Mouse (Mus musculus) heart, postnatal 14 days (tissue): Measurements from ENCODE around the gene Prss48. TPM values are rescaled to one million over a fixed set of nuclear protein-coding genes. Genes with fewer than 3 reads are reported as not detected.

Source experiments
- DNase-seq, 2 experiments: peaks; one replicate each; pipeline ENCODE4 v3.0.0; 2021 to 2022
- intact Hi-C: fragments of 180-260 bp; cut with DNase I; formaldehyde crosslinking; loops from one replicate; pipeline ENCODE4 v1.15.1; 2025
- long read RNA-seq, 2 experiments: library from polyadenylated mRNA; stranded (forward); transcript quantifications; one replicate each; pipeline ENCODE4 v2.0.0; 2021
- total RNA-seq, 2 experiments: library from RNA; stranded (reverse); gene quantifications; 2 replicates each; pipeline ENCODE4 v1.2.3; 2021

Prss48 gene
- total RNA-seq = not detected
- long read RNA-seq, experiment 1 = 0 reads
- long read RNA-seq, experiment 2 = 0 reads

GRCm38 (mm10) chr3:86002423-86002822 lies at the start of gene Prss48:
Prss48 (minus strand) TSS chr3:86002491.
- peak; percentile 11 to 12 for DNase-seq
- intact Hi-C loops = no loop called here

DNA sequence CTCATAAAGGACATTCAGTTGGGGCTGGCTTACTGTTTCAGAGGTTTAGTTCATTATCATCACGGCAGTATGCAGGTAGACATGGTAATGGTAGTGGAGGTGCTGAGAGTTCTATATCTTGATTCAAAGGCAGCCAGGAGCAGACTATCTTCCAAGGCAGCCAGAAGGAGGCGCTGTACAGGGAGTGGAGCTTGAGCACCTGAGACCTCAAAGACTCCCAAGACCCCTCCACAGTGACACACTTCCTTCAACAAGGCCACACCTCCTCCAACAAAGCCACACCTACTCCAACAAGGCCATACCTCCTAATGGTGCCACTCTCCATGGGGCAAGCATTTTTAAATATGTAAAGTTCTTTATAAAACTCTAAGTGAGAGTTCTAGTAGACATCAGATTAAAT lies 46.8 kb upstream of the Prss48 start:
- no peak for DNase-seq
- intact Hi-C loops = no loop called here

- DNase-seq = no peak
- intact Hi-C loops = no loop called here
Measured at GRCm38 (mm10) chr3:86047686-86048408, 45.6 kb upstream of the Prss48 start.

DNA sequence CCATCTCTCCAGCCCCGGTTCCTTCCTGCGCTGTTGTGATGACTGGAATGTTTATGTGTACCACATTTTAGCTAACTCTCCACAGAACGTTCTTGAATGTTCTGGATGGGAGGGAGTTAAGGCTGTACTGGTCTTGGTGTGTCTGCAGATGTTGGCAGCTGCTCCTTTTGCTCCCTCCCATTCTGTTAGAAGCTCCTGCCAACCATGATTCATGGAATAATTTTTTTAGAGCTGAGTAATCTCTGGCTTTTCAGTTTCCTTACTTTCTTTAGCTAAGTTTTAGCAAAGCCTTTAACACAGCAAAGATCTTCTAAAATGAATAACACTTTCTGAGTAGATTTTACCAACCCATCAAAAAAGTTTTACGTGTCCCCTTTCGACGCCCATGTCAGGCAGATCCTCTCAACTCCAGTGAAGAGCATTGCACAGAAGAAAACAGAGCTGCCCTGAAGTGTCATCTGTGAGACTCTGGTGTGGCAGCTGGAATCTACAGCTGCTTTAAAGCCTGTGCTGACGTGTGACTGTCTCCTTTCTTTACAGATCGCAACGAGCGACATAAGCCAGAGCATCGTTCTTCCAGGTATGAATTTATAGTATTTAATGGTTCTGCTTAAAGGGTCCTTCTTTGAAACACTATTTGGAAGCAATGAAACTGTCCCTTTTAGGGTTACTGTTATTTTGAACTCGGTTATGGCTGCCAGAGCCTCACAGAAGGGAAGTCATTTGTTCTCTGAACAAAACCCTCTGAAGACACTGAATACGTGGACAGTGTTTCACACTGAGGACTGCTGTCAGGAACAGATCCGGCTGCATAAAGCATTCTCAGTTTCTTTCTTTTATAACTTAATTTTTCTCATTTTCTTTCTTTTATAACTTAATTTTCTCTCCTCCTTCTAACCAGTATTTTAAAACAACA lies 38.3 kb upstream of the Prss48 start:
- DNase-seq = peak; percentile 33 to 48

DNA sequence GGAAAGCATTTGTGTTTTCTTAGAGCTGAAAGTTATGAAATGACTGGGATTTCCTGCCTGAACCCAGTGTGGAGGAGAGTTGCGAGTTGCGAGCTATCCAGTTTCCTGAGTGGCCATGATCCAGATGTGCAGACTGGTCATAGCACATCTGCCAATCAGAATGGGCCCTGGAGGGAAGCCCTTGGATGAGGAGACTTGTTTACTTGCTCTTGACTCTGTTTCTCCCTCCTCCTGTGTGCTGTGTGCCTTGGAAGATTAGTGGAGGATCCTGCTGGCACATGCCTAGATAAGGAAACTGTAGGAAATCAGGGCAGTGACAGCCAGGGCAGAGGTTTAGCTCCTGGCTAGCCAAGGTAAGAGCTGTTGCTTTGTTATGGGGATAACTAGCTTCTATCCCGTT lies 36.4 kb upstream of the Prss48 start:
- intact Hi-C loops = no loop called here
- peak; percentile 68 to 70 for DNase-seq

More for the DNA sequence above, 38.3 kb upstream of the Prss48 start:
- intact Hi-C loops = loop anchor here (5.0 kb wide), 1 partner anchor 68 kb away; the partner anchor contains the start of gene Sh3d19

- intact Hi-C loops = no loop called here
- no peak for DNase-seq
Measured at GRCm38 (mm10) chr3:86037926-86038484, 35.7 kb upstream of the Prss48 start.

DNA sequence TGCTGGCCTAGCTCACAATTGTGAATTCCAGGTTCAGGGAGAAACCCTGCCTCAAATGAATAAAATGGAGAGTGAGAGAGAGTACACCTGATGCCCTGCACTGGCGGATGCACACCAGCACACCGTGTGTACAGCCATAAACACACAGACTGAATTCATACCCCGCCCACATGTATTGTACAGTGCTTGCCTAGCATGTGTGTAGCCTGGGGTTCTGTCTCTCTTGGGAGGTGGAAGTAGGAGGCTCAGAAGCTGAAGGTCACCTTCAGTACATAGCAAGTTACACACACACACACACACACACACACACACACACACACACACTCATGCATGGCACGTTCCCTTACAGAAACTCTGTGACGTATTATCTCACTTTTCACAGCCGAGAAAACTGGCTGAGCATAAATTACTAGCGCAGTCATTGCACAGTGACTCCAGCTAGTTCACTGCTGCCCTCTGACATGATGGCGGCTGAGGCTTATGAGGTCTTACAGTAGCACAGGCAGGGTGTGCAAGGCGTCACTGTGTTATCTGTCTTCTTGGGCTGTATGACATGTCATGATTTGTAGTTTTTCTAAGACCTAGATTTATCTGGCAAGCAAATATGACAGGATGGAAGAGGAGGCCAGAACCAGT lies 31.3 kb upstream of the Prss48 start:
- no peak for DNase-seq
- intact Hi-C loops = no loop called here

DNA sequence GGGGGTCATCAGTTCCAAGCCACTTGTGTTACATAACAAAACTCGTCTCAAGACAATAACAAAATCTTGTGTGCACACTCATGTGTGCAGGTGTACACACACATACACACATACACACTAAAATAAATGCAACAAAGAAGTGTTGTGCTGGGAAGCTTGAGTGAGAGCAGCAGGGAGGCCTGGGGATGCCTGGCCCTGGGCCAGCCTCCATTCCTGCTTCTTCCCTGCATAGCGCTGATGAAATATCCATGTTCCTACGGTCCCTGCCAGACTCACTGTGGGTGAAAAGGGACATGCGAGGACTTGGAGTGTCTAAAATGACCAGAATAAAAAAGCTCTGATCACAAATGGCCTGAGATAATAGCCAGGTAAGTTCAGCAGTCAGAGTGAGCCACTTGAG lies 28.3 kb upstream of the Prss48 start:
- intact Hi-C loops = no loop called here
- peak; percentile 21 to 22 for DNase-seq

GRCm38 (mm10) chr3:86028658-86029375 lies 26.5 kb upstream of the Prss48 start:
- DNase-seq = no peak
- intact Hi-C loops = no loop called here

GRCm38 (mm10) chr3:86025341-86026137 lies 23.2 kb upstream of the Prss48 start:
- DNase-seq = no peak
- intact Hi-C loops = no loop called here

DNA sequence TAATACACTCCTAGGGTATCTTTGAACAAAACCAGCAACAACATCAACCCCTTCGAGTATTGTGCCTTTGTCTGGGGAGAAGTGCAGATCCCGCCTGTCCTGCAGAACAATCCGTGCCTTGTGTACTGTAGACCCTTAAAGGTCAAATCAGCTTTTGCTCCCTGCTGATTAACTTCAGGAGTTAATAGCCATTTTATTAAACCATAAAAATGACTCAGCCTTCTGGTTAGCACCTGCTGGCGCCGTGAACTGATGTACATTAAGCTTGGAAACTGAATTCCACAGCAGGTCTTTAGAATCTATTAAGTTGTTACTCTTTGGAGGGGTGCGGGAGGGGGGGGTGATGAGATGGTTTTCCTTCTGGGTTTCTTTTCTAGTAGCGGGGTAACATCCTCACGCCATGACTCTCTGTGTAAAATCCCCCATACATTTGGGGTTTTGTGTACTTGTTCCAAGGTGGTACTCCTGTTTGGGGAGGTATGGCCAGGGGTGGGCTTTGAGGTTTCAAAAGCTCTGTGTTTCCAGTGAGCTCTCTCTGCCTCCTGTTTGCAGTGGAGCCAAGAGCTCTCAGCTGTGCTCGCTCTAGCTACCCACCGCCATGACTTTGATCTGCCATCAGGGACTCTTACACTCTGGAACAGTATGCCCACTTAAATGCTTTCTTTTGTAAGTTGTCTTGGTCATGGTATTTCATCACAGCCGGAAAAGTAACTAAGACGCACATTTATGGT lies 21.9 kb upstream of the Prss48 start:
- no peak for DNase-seq
- intact Hi-C loops = no loop called here

- DNase-seq = no peak
- intact Hi-C loops = no loop called here
Measured at GRCm38 (mm10) chr3:86021651-86022050, 19.4 kb upstream of the Prss48 start.

DNA sequence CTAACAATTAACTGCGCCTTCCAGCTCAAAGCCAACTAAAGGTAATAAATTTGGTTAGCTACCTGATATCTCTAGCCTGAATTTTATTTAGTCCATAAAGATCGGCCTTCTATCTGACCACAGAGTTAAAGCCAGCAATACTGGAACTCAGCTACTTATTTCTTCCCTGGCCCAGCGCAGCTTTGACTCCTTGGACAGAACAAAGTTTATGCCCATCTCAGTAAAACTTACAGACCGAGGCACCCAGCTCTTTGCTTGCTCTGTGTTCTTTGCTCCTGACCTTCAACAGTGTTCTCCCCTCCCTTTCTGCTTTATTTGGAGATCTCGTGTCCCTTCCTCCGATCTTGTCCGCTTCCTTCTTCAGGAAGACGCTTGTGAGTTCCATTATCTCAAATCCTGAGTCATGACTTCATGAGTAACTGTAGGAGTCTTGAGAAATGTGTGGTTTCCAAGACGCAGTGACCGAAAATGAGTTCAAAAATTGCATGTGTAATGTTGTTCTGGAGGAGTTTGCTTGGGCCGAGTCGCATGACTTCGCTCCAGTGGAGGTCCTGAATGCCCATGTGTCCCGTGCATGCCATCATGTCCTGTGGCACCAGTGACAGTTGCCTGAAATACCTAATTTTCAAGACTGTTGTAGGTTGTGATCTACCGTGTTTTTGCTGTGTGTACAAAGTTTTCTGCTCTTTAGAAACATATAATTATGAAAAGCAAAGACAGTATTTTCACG lies 18.8 kb upstream of the Prss48 start:
- intact Hi-C loops = no loop called here
- DNase-seq = no peak

DNA sequence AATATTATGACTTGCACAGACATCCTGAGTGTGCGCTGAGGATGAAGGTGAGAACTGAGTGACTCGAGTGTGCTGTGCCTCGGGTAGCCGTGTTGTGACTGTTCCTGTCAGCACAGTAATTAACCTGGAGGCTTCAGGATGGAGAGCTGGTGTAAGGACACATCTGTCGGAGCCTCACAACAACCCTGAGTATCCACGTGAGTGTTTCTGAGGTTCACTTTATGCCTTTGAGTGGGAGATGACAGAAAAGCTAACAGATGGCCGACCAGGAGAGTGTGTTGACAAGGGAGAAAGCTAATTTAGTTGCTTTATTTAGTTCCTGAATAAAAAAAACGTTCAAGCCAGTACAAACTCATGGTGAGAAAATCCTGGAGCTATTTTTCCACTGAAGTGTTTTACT lies 15.2 kb upstream of the Prss48 start:
- intact Hi-C loops = no loop called here
- no peak for DNase-seq

DNA sequence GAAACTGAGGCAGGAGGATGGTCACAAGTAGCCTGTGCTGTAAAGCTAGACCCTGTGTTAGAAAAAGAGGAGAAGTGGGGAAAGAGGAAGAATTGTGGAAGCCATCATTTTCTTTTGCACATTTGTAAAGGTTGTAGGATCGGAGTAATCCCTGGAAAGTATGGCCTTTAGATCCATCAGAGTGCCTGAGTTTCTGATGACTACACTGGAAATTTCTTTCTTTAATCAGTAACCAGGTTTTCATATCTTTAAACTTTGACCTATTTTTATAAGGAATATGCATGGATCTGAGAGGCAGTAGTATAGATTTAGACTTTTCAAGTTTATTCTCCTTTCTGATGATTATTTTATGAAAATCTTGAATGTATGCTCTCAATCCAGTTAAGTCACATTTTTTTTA lies 14.7 kb upstream of the Prss48 start:
- DNase-seq = no peak
- intact Hi-C loops = no loop called here

DNA sequence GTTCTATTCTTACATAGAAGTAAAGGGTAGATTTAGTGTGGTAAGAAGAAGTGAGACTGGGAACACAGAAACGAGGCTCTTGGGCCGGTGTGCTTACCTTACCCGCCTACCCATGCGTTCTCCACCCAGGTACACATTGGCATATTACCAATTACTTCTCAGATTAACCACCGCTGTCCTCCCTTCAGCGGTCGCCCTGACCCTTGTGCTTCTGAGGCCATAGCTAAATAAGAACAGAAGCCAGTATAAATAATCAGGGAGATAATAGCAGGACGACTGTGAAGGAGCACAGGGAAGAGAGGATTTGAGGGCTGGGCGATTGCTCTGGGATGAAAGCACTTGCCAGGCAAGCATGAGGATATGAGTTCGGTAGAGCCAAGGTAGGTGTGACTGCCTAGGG lies 11.5 kb upstream of the Prss48 start:
- intact Hi-C loops = no loop called here
- no peak for DNase-seq

DNA sequence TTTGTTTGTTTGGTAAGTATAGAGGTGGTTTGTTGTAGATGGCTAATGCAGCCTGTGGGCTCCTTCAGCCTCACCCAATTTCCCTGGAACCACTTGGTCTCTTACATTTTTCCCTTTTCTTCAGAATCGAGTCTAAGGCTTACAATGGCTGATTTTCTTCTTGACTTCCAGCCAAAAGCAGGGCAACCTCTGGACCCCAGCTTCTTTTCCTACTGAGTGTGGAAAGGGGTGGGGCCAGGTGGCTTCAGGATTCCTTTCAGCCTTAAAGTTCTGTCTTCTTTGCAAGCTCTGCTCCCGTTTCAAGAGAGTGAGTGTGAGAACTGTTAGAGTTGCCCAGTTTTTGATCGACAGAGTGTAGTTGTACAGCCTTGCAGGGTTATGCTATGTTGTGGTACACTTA lies 9.5 kb upstream of the Prss48 start:
- DNase-seq = no peak
- intact Hi-C loops = no loop called here

- DNase-seq = no peak
- intact Hi-C loops = no loop called here
Measured at GRCm38 (mm10) chr3:86011373-86011772, 9.1 kb upstream of the Prss48 start.
